Mouse (Mus musculus) limb, embryonic 11.5 days (tissue): ENCODE results near the gene Sirt7. TPM values are rescaled to one million over a fixed set of nuclear protein-coding genes. Genes with fewer than 3 reads are reported as not detected.
A peak's percentile ranks its signal among the peaks of the same experiment; 100 is the strongest.

Experiments used
- ATAC-seq: fragments of 200-750 bp; cut with Nextera tagmentation; 2 replicates; pipeline ENCODE4 v1.8.0; 2017; ENCODE audit warnings: low read depth; ENCODE audit not compliant: insufficient number of reproducible peaks, low FRiP score, low TSS enrichment
- DNase-seq: peaks from one replicate; pipeline ENCODE4 v3.0.0-alpha.2; 2015; ENCODE audit warnings: low spot score
- H3K27ac ChIP-seq: fragments of 300-500 bp; sonication (generic); replicated peaks from 2 replicates; pipeline ENCODE4 v1.5.1; 2014; ENCODE audit warnings: low read depth, mild to moderate bottlenecking, low read length
- H3K27me3 ChIP-seq: fragments of 300-500 bp; sonication (generic); 2 replicates; pipeline ENCODE4 v1.6.1; 2014; ENCODE audit warnings: mild to moderate bottlenecking, low read length, mixed read lengths; ENCODE audit not compliant: control insufficient read depth, insufficient read depth
- H3K36me3 ChIP-seq: fragments of 300-500 bp; sonication (generic); 2 replicates; pipeline ENCODE4 v1.6.1; 2014; ENCODE audit warnings: mild to moderate bottlenecking, low read length, moderate library complexity, mixed read lengths; ENCODE audit not compliant: control insufficient read depth, insufficient read depth
- H3K4me1 ChIP-seq: fragments of 300-500 bp; sonication (generic); 2 replicates; pipeline ENCODE4 v1.6.1; 2014; ENCODE audit warnings: low read length, mixed read lengths; ENCODE audit not compliant: control insufficient read depth, insufficient read depth
- H3K4me2 ChIP-seq: fragments of 300-500 bp; sonication (generic); 2 replicates; pipeline ENCODE4 v1.6.1; 2014; ENCODE audit warnings: low read depth, mild to moderate bottlenecking, moderate library complexity; ENCODE audit not compliant: severe bottlenecking
- H3K4me3 ChIP-seq: fragments of 300-500 bp; sonication (generic); 2 replicates; pipeline ENCODE4 v1.5.1; 2014; ENCODE audit warnings: low read depth, low read length
- H3K9ac ChIP-seq: fragments of 300-500 bp; sonication (generic); 2 replicates; pipeline ENCODE4 v1.6.1; 2014; ENCODE audit warnings: mild to moderate bottlenecking, low read length
- H3K9me3 ChIP-seq: fragments of 300-500 bp; sonication (generic); 2 replicates; pipeline ENCODE4 v1.6.1; 2016; ENCODE audit warnings: low read length; ENCODE audit not compliant: control insufficient read depth
- WGBS: fragments of 180-500 bp; shearing (Covaris S2); extraction: QIAGEN DNeasy Blood & Tissue Kit; methylation state at CpG from one replicate; pipeline ENCODE4 v1.1.7; 2014; 5-methylcytosine and 5-hydroxymethylcytosine counted together
- polyA plus RNA-seq: library from polyadenylated mRNA; unstranded; fragments of >200 nt; fragmentation: Nextera tagmentation; extraction: Ambion mirVana; gene quantifications from 2 replicates; pipeline ENCODE4 v1.2.1, GENCODE M21; 2014

The Sirt7 gene
- polyA plus RNA-seq, 1 experiment from 2014 or later: 24.6 TPM

GRCm38 (mm10) chr11:120575046-120575445 is 50.0 kb downstream of the Sirt7 start:
- H3K4me1 ChIP-seq: peaks cover 13% of the 10 kb centered on the region
- ATAC-seq: no peak
- H3K27ac ChIP-seq: no peak overlapping the region
- 90% methylated on average over 2 of the region's 2 CpGs for WGBS
- no peaks in the 10 kb centered on the region for H3K27me3 ChIP-seq
- no peaks in the 10 kb centered on the region for H3K9me3 ChIP-seq
- DNase-seq: no peak
- H3K4me3 ChIP-seq: no peak overlapping the region
- H3K9ac ChIP-seq: no peak overlapping the region
- peaks cover 39% of the 10 kb centered on the region for H3K36me3 ChIP-seq
- H3K4me2 ChIP-seq: no peak overlapping the region

- H3K4me3 ChIP-seq: peak overlapping the region; percentile 97
- H3K27ac ChIP-seq: no peak overlapping the region
- no peak for ATAC-seq
- 0 out of 2 replicates have a peak, but pooled peaks cover 6% of the 10 kb centered on the region for H3K4me1 ChIP-seq
- H3K4me2 ChIP-seq: peak overlapping the region; percentile 68
- no peaks in the 10 kb centered on the region for H3K27me3 ChIP-seq
- WGBS: 45% methylated on average over 5 of the region's 5 CpGs
- peaks cover 40% of the 10 kb centered on the region for H3K36me3 ChIP-seq
- DNase-seq: no peak
- no peaks in the 10 kb centered on the region for H3K9me3 ChIP-seq
- peak overlapping the region; percentile 5; the same call in 1 of the 2 replicates for H3K9ac ChIP-seq
Observed at GRCm38 (mm10) chr11:120574278-120574600, 50.8 kb downstream of the Sirt7 start.

- WGBS: 1% methylated on average over 23 of the region's 23 CpGs
- ATAC-seq: no peak; the same call in 1 of the 2 replicates
Observed at GRCm38 (mm10) chr11:120573585-120574277, 51.3 kb downstream of the Sirt7 start.

GRCm38 (mm10) chr11:120572752-120573584 is 52.1 kb downstream of the Sirt7 start, which contains the start of gene P4hb:
Gene P4hb (minus strand): TSS chr11:120573253.
- under 1% methylated on average over 92 of the region's 94 CpGs for WGBS
- Histone ChIP-seq H3K9ac (peak within 1 kb of the TSS; percentile 94), H3K27me3 (no peaks in the 10 kb centered on the region), H3K36me3 (peaks cover 35% of the 10 kb centered on the region), H3K4me2 (peak within 1 kb of the TSS; percentile 81), H3K4me1 (0 out of 2 replicates have a peak, but pooled peaks cover 4% of the 10 kb centered on the region), H3K27ac (peak within 1 kb of the TSS; percentile 85), H3K4me3 (peak within 1 kb of the TSS; percentile 97), H3K9me3 (no peaks in the 10 kb centered on the region)
- DNase-seq (peak; percentile 99), ATAC-seq (peak; percentile 96)

More at GRCm38 (mm10) chr11:120573585-120574277, 51.3 kb downstream of the Sirt7 start:
- Histone ChIP-seq H3K9ac (peak overlapping the region; percentile 94), H3K4me1 (0 out of 2 replicates have a peak, but pooled peaks cover 4% of the 10 kb centered on the region), H3K27ac (peak overlapping the region; percentile 85), H3K36me3 (peaks cover 35% of the 10 kb centered on the region), H3K4me2 (peak overlapping the region; percentile 68), H3K4me3 (peak overlapping the region; percentile 97), H3K27me3 (no peaks in the 10 kb centered on the region), H3K9me3 (no peaks in the 10 kb centered on the region)
- DNase-seq: no peak

GRCm38 (mm10) chr11:120572417-120572751 is 52.7 kb downstream of the Sirt7 start:
- Histone ChIP-seq H3K27ac (peak overlapping the region; percentile 85; the same call in 1 of the 2 replicates), H3K4me2 (peak overlapping the region; percentile 81), H3K9me3 (no peaks in the 10 kb centered on the region), H3K27me3 (no peaks in the 10 kb centered on the region), H3K4me1 (0 out of 2 replicates have a peak, but pooled peaks cover 4% of the 10 kb centered on the region), H3K36me3 (peaks cover 35% of the 10 kb centered on the region), H3K4me3 (peak overlapping the region; percentile 97), H3K9ac (peak overlapping the region; percentile 94)
- ATAC-seq (peak; percentile 6; the same call in 1 of the 2 replicates), DNase-seq (peak; percentile 46)
- 0% methylated on average over 22 of the region's 24 CpGs for WGBS

- ATAC-seq (no peak), DNase-seq (no peak)
- Histone ChIP-seq H3K4me1 (0 out of 2 replicates have a peak, but pooled peaks cover 4% of the 10 kb centered on the region), H3K36me3 (peaks cover 37% of the 10 kb centered on the region), H3K9me3 (no peaks in the 10 kb centered on the region), H3K27ac (peak overlapping the region; percentile 85; the same call in 1 of the 2 replicates), H3K4me2 (peak overlapping the region; percentile 81), H3K4me3 (peak overlapping the region; percentile 97), H3K27me3 (no peaks in the 10 kb centered on the region), H3K9ac (peak overlapping the region; percentile 94)
- 12% methylated on average over 11 of the region's 11 CpGs for WGBS
Observed at GRCm38 (mm10) chr11:120571754-120572416, 53.2 kb downstream of the Sirt7 start.

GRCm38 (mm10) chr11:120571122-120571521 is 53.9 kb downstream of the Sirt7 start:
- DNase-seq: no peak
- peak overlapping the region; percentile 94; the same call in 1 of the 2 replicates for H3K9ac ChIP-seq
- peak overlapping the region; percentile 97 for H3K4me3 ChIP-seq
- H3K27ac ChIP-seq: no peak overlapping the region
- H3K4me1 ChIP-seq: 0 out of 2 replicates have a peak, but pooled peaks cover 4% of the 10 kb centered on the region
- 75% methylated on average over 3 of the region's 3 CpGs for WGBS
- H3K27me3 ChIP-seq: no peaks in the 10 kb centered on the region
- H3K9me3 ChIP-seq: no peaks in the 10 kb centered on the region
- no peak for ATAC-seq
- H3K36me3 ChIP-seq: peaks cover 43% of the 10 kb centered on the region
- peak overlapping the region; percentile 81 for H3K4me2 ChIP-seq
